Mouse (Mus musculus) layer of hippocampus, adult 2 months (tissue): Measurements from ENCODE around the gene Zdhhc14. TPM values are rescaled to one million over a fixed set of nuclear protein-coding genes. Genes with fewer than 3 reads are reported as not detected.

Experiments used
- DNase-seq, 2 experiments: peaks; one replicate each; pipeline ENCODE4 v3.0.0; 2022; ENCODE audit warnings: low spot score in 2 of 2
- H3K27ac ChIP-seq: fragments of 200-600 bp; 2 replicates; pipeline ENCODE4 v1.8.1; 2022
- H3K4me3 ChIP-seq: fragments of 200-600 bp; 2 replicates; pipeline ENCODE4 v1.8.1; 2022; ENCODE audit warnings: mild to moderate bottlenecking
- CTCF ChIP-seq: fragments of 200-600 bp; conservative IDR thresholded peaks from 2 replicates; pipeline ENCODE4 v1.8.1; 2022; ENCODE audit warnings: antibody characterized with exemption, mild to moderate bottlenecking, moderate library complexity
- total RNA-seq, 2 experiments: library from RNA; stranded (reverse); gene quantifications; 2 replicates each; pipeline ENCODE4 v1.2.3; 2021

Zdhhc14 gene
- total RNA-seq, 2 experiments from 2014 or later: 40.6 to 48.6 TPM

DNA sequence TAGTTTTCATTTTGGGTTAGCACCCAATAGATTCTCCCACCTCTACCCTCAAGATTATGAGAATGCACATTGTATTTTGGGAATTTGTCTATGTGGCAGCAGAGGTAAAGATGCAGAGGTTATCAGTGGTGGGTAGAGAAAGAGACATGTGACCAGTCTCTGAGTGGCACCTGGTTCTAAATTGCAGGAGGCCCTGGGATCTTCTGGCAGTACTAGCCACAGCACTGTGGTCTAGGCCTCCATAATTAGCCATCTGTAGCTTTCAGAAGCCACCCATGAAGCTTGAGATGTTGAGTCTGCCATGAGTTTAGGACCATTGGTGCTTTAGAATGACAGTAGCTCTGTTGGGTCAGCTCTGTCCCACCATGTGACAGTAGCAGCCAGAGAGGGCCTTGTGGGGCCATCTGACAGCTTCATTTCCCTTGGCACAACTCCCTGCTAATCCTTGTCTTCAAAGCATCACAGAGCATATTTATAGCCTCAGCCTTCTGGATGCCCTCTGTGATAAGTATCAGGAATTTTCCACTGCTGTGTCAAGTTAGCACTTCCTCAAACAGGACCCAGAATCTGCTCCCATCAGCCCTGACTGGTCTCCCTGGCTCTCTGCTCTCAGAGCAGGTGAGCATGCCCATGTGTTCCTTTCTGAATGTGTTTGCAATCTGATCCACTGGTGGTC lies 80.5 kb downstream of the Zdhhc14 start:
- H3K27ac ChIP-seq: peak overlapping the region; percentile 67
- DNase-seq: no peak
- no peak overlapping the region for H3K4me3 ChIP-seq
- no peak for TF ChIP-seq CTCF

DNA sequence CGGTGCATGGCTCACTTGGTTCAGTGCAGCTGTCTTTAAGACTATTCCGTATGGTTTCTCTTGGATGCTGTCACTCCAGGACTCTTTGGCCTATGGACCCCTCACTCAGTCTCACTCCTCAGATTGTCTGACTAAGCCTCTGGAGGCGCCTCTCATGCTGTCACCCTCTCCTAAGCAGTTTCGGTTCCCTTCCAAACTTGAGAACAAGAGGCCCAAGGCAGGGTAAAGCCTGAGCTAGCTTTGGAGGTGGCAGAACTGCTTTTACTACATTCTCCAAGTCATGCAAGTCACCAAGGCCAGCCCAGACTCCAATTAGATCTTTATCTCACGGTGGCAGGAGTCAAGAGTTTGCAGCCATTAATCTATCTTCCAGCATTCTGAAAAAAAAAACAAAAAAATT lies 82.3 kb downstream of the Zdhhc14 start:
- TF ChIP-seq CTCF: no peak
- DNase-seq: no peak

GRCm38 (mm10) chr17:5575518-5575917 lies 83.2 kb downstream of the Zdhhc14 start:
- TF ChIP-seq CTCF: no peak
- Histone ChIP-seq H3K27ac (peak overlapping the region; percentile 8; the same call in 1 of the 2 replicates), H3K4me3 (no peak overlapping the region)
- DNase-seq: peak in 1 of 2 experiments; percentile 29

More for the DNA sequence above, 82.3 kb downstream of the Zdhhc14 start:
- no peak overlapping the region for H3K27ac ChIP-seq
- H3K4me3 ChIP-seq: no peak overlapping the region

DNA sequence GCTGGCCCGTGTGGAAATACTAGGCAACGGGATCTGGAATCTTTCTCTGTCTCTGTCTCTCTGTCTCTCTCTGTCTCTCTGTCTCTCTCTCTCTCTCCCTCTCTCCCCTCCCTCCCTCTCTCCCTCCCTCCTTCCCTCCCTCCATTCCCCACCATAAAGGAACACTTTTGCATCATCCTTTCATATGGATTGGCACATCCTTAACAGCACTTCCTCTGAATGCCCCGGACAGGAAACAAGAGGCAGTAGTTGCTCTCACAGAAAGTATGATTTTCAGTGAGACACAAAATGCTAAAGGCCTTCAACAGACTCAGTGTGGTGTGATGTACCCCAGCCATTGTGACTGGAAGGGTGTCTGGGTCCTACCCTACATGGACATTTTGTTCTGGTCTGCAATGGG lies 89.9 kb downstream of the Zdhhc14 start:
- H3K27ac ChIP-seq: no peak overlapping the region
- DNase-seq: no peak
- no peak for TF ChIP-seq CTCF
- no peak overlapping the region for H3K4me3 ChIP-seq

- DNase-seq: no peak
- Histone ChIP-seq H3K4me3 (no peak overlapping the region), H3K27ac (peak overlapping the region; percentile 76)
- TF ChIP-seq CTCF: no peak
Observed at GRCm38 (mm10) chr17:5582937-5583336, 90.6 kb downstream of the Zdhhc14 start.

- TF ChIP-seq CTCF: no peak
- peak overlapping the region; percentile 8 for H3K4me3 ChIP-seq
- DNase-seq: no peak
- peak overlapping the region; percentile 76 for H3K27ac ChIP-seq
Observed at GRCm38 (mm10) chr17:5583472-5584145, 91.3 kb downstream of the Zdhhc14 start.

DNA sequence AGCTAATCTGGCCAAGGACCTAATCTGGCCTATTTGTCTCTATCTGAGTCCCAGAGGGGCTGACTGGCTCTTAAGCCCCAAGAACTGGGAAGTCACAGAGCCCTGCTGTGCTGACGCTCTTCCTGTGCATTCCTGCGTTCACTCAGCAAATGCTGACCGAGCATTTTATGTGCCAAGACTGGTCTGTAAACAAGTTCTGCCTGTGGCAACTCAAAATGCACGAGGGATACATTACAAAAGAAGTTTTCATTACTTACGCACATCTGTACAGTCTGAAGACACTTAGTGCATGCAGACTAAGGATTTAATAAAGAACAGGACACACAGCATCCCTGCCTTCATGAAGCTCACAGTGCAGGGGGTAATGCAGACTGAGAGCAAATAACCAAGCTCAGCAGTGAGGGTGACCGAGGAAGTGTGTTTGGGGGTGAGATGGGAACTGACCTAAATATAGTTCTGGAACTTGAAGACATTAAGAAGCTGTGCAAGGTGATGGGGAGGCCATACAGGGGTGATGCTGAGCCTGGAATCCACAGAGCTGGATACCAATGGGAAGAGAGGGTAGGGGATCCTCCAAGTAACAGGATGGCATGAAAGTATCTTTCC lies 99.3 kb downstream of the Zdhhc14 start:
- Histone ChIP-seq H3K4me3 (no peak overlapping the region), H3K27ac (0 out of 2 replicates have a peak overlapping the region, but pooled peaks have one; percentile 57)
- DNase-seq: no peak
- TF ChIP-seq CTCF: no peak

GRCm38 (mm10) chr17:5593071-5593470 lies 100.7 kb downstream of the Zdhhc14 start:
- TF ChIP-seq CTCF: no peak
- Histone ChIP-seq H3K4me3 (no peak overlapping the region), H3K27ac (no peak overlapping the region)
- DNase-seq: no peak

DNA sequence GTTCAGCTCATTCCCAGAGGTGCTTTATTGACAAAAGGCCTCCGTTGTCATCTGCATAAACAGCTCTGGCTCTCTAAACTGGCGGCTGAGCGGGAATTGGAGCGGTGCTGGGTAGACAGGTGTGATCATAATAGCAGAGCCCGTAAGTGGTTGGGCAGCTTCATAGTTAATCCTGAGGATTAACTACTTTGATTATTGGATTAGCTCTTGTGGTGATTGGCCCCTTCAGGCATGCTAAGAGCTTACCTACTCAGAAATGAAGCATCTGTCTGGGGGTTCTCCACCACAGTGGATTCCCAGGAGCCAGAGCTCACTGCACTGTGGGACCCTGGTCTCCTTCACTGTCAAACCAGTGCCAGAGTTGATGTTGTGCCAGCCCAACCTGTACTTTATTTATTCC lies 102.7 kb downstream of the Zdhhc14 start:
- DNase-seq: no peak
- no peak for TF ChIP-seq CTCF
- no peak overlapping the region for H3K4me3 ChIP-seq
- no peak overlapping the region for H3K27ac ChIP-seq

DNA sequence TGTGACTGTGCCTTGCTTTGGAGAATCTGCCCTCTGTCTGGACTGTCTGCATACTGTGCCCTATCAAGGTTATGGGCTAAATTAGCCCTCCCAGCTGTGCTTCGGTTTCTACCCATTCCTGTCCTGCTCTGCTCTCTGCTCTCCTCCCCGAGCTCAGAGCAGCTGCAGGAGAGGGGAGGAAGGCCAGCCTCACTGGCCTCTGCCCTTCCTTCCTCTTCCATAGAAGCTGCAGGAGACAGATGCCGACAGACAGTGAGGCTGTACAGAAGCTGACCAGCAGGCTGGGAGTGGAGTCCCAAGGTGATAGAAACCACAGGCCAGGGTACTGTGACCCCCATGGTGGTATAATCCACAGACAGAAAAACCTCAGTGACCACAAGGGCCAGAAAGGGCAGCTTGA lies 104.1 kb downstream of the Zdhhc14 start:
- Histone ChIP-seq H3K27ac (no peak overlapping the region; the same call in 1 of the 2 replicates), H3K4me3 (no peak overlapping the region)
- TF ChIP-seq CTCF: no peak
- no peak for DNase-seq

- no peak for TF ChIP-seq CTCF
- no peak overlapping the region; the same call in 1 of the 2 replicates for H3K27ac ChIP-seq
- no peak overlapping the region for H3K4me3 ChIP-seq
- DNase-seq: no peak
Observed at GRCm38 (mm10) chr17:5598999-5599398, 106.6 kb downstream of the Zdhhc14 start.

- no peak overlapping the region for H3K27ac ChIP-seq
- H3K4me3 ChIP-seq: no peak overlapping the region
- DNase-seq: no peak
- no peak for TF ChIP-seq CTCF
Observed at GRCm38 (mm10) chr17:5600505-5601027, 108.2 kb downstream of the Zdhhc14 start.

- Histone ChIP-seq H3K27ac (no peak overlapping the region), H3K4me3 (no peak overlapping the region)
- TF ChIP-seq CTCF: no peak
- no peak for DNase-seq
Observed at GRCm38 (mm10) chr17:5601953-5602352, 109.6 kb downstream of the Zdhhc14 start.
